Mouse (Mus musculus) heart, adult 9 months (tissue): Measurements from ENCODE around the gene Mfsd6l.

ENCODE experiments used
- DNase-seq, 2 experiments: peaks; one replicate each; pipeline ENCODE4 v3.0.0; 2022; ENCODE audit warnings: low spot score in 2 of 2

Mfsd6l gene

DNA sequence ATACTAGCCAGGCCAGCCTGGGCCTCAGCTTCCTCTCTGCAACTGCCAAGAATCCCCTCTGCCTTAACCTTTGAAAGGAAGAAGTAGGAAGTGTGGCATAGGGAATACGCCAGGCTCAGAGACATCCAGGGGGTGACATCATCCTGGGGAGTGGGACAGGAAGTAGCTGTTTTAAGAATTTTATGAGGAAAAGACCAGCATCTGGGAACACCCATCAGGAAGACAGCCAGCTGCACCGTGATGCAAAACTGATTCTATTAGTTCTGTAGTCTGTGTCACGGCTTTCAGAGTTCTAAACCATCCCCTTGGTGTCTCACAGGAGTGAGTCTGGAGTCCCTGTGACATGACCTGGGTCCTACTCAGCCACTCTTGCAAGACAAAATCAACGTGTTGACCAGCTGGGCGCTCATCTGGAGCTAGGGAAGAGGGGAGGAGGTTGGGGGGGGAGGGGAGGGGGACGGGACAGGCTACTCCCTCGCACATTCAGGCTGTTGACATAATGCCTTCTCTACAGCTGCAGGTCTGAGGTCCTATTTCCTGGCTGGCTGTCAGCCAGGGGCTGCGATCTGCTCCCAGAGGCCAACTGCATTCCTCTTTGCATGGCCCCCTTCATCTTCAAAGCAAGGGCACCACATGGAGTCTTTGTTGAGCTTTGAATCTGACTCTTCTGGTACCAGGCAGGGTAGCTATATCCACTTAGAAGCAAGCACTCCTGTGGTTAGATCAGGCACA is 46.4 kb downstream of the Mfsd6l start:
- DNase-seq, result peak; percentile 49 to 50

DNA sequence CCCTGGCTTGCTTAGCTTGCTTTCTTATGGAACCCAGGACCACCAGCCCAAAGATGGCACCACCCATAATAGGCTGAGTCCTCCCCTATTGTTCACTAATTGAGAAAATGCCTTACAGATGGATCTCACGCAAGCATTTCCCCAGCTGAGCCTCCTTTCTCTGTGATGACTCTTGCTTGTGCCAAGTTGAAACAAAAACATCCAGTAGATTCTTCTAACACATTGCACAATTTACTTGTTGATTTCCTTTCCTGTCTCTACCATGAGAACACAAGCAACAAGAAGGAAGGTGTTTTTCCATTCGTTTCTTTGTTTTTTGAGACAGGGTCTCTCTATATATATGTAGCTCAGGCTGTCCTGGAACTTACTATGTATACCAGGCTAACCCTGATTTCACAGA is 51.1 kb downstream of the Mfsd6l start:
- DNase-seq, result no peak
